In the genomic region with DNA sequence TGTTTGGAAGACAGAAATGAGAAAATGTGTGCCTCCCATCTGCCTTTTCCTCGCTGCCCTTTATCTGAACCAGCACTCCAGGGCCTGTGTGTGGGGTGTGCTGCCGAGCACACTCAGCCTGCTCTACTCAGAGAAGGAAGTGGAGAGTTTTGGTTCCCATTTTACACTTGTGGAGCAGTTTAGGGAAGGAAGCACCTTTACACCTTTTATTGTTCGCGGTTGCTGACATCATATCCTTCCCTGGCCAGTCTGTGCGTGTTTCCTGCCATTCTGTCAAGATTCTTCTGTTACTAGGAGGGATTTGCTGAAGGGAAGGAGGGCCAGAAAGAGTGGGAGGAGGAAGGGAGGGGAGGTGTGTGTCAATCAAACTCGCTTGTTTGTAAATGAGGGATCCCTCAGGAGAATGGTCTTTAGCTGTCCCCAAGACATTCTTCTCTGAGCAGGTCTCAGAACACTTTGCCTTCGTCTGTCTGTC, we compare ENCODE assay signal across 8 mouse cellular contexts.
DNase-seq lines count a peak whose midpoint lies in the region; ATAC-seq and TF ChIP-seq lines count a peak whose summit lies in the region.

No protein-coding gene starts in this region.

- H3K4me2 ChIP-seq in midbrain, embryonic 11.5 days: no peak overlapping the region
- H3K4me2 ChIP-seq in midbrain, postnatal 0 days (ENCODE audit: low read depth, low read length, poor library complexity, severe bottlenecking): no peak overlapping the region

- H3K27ac ChIP-seq in midbrain, embryonic 11.5 days (ENCODE audit: low read depth, low read length): no peak overlapping the region
- H3K27ac ChIP-seq in midbrain, postnatal 0 days (ENCODE audit: low read depth, low read length): no peak overlapping the region
- H3K27ac ChIP-seq in bone marrow macrophage, adult 2 months (ENCODE audit: insufficient read depth, low read depth, low read length): peak overlapping the region; percentile 93

- H3K9ac ChIP-seq in midbrain, embryonic 11.5 days (ENCODE audit: low read length): no peak overlapping the region
- no peak overlapping the region for H3K9ac ChIP-seq in midbrain, postnatal 0 days (replicated peaks; ENCODE audit: low read length, poor library complexity, severe bottlenecking)

- TF ChIP-seq POLR2A in bone marrow macrophage, adult 2 months (IDR thresholded peaks at IDR 0.05; ENCODE audit: borderline replicate concordance, low read depth, low read length): no peak

- no peak for TF ChIP-seq CTCF in midbrain, postnatal 0 days (IDR thresholded peaks at IDR 0.05)
- no peak for TF ChIP-seq CTCF in bone marrow macrophage, adult 2 months (IDR thresholded peaks at IDR 0.05; ENCODE audit: low read depth, low read length)

- no peaks in the 10 kb centered on the region for H3K27me3 ChIP-seq in midbrain, embryonic 11.5 days (ENCODE audit: control insufficient read depth, insufficient read depth, low read length)
- no peaks in the 10 kb centered on the region for H3K27me3 ChIP-seq in midbrain, postnatal 0 days (ENCODE audit: insufficient read depth, low read length)

- H3K4me1 ChIP-seq in midbrain, embryonic 11.5 days (ENCODE audit: control insufficient read depth, insufficient read depth, low read length): peaks cover 3% of the 10 kb centered on the region; the same call in 1 of the 2 replicates
- H3K4me1 ChIP-seq in midbrain, postnatal 0 days (ENCODE audit: insufficient read depth, low read length): no peaks in the 10 kb centered on the region; the same call in 1 of the 2 replicates
- peaks cover 34% of the 10 kb centered on the region for H3K4me1 ChIP-seq in bone marrow macrophage, adult 2 months (ENCODE audit: control insufficient read depth, insufficient read depth, low read length)

- no peaks in the 10 kb centered on the region for H3K9me3 ChIP-seq in midbrain, embryonic 11.5 days (ENCODE audit: control insufficient read depth, low read length)
- no peaks in the 10 kb centered on the region for H3K9me3 ChIP-seq in midbrain, postnatal 0 days (ENCODE audit: low read length)

- H3K36me3 ChIP-seq in midbrain, embryonic 11.5 days (ENCODE audit: control insufficient read depth, insufficient read depth, low read length): no peaks in the 10 kb centered on the region
- H3K36me3 ChIP-seq in midbrain, postnatal 0 days (ENCODE audit: insufficient read depth, low read length): no peaks in the 10 kb centered on the region

- DNase-seq in midbrain, embryonic 11.5 days (ENCODE audit: low spot score, missing footprints): no peak
- no peak for DNase-seq in midbrain, postnatal 0 days (ENCODE audit: low spot score)
- peak; percentile 99 for DNase-seq in heart, adult 11 months
- peak; percentile 82 for DNase-seq in kidney, adult 9 months
- DNase-seq in lung, postnatal 14 days: peak; percentile 46
- peak; percentile 17 for DNase-seq in testis, postnatal 14 days (ENCODE audit: low spot score)
- DNase-seq in urinary bladder, adult 2 months (ENCODE audit: low spot score): no peak

- H3K4me3 ChIP-seq in midbrain, embryonic 11.5 days (ENCODE audit: low read depth, low read length): no peak overlapping the region
- no peak overlapping the region for H3K4me3 ChIP-seq in midbrain, postnatal 0 days (ENCODE audit: low read depth, low read length)
- H3K4me3 ChIP-seq in bone marrow macrophage, adult 2 months (ENCODE audit: insufficient read depth, low read length): peak overlapping the region; percentile 21

- 38% methylated on average over 7 of the region's 7 CpGs for WGBS in midbrain, embryonic 11.5 days
- WGBS in midbrain, postnatal 0 days: 46% methylated on average over 7 of the region's 7 CpGs

- ATAC-seq in midbrain, embryonic 11.5 days (ENCODE audit: low FRiP score): 0 out of 2 replicates have a peak, but pooled peaks have one; percentile 61
- no peak for ATAC-seq in midbrain, postnatal 0 days (ENCODE audit: low FRiP score)

Comparison
In these comparisons a context has a peak if more than half of its experiments do, and no peak if none do; other contexts are left out.
1. DNase-seq: peak in heart, adult 11 months (single experiment), kidney, adult 9 months (single experiment), lung, postnatal 14 days (single experiment) and testis, postnatal 14 days (single experiment); none in midbrain, embryonic 11.5 days (single experiment), midbrain, postnatal 0 days (single experiment) and urinary bladder, adult 2 months (single experiment).